In genomic region chr4:41438931-41439330, GRCm38 (mm10) we compare ENCODE assay signal across 34 mouse cellular contexts.
"Had no signal": no experiment of that assay in that cellular context is flagged by ENCODE, and none has a peak within 500 bp of the region (broad histone marks: within the 10 kb centered on the region; RNA-seq: fewer than 3 reads in every experiment).

No protein-coding gene starts in this region.

- ATAC-seq: hindbrain, embryonic 16.5 days; hindbrain, postnatal 0 days; inflammation-experienced regulatory T-cells, adult 6 months; intestine, embryonic 15.5 days; intestine, embryonic 16.5 days; intestine, postnatal 0 days had no signal

- H3K9me3 ChIP-seq: heart, embryonic 12.5 days; heart, embryonic 13.5 days; heart, embryonic 15.5 days; hindbrain, embryonic 10.5 days; hindbrain, embryonic 13.5 days; hindbrain, embryonic 15.5 days; intestine, embryonic 15.5 days; kidney, embryonic 15.5 days had no signal

- H3K4me3 ChIP-seq: heart, embryonic 12.5 days; heart, embryonic 13.5 days; heart, embryonic 15.5 days; hindbrain, embryonic 10.5 days; hindbrain, embryonic 13.5 days; hindbrain, embryonic 15.5 days; intestine, embryonic 15.5 days; kidney, embryonic 15.5 days; layer of hippocampus, adult 2 months; left cerebral cortex, adult 2 months had no signal

- H3K27ac ChIP-seq: heart, embryonic 13.5 days; heart, embryonic 15.5 days; hindbrain, embryonic 10.5 days; hindbrain, embryonic 13.5 days; hindbrain, embryonic 14.5 days; hindbrain, embryonic 15.5 days; hindbrain, postnatal 0 days; intestine, embryonic 15.5 days; kidney, embryonic 15.5 days; kidney, postnatal 0 days; layer of hippocampus, adult 2 months; left cerebral cortex, adult 2 months had no signal

- H3K9ac ChIP-seq: heart, embryonic 12.5 days; heart, embryonic 13.5 days; heart, embryonic 15.5 days; hindbrain, embryonic 13.5 days; hindbrain, embryonic 14.5 days; hindbrain, embryonic 15.5 days; intestine, embryonic 15.5 days; kidney, embryonic 15.5 days had no signal

- DNase-seq: heart, postnatal 10 days; heart, postnatal 14 days; heart, postnatal 36 days; heart, postnatal 4 days; kidney, adult 11 months; kidney, adult 18-20 months; kidney, adult 2 months; kidney, adult 8-10 months; kidney, adult 9 months; kidney, postnatal 10 days; kidney, postnatal 14 days; kidney, postnatal 25 days; kidney, postnatal 36 days; kidney, postnatal 4 days; layer of hippocampus, adult 9-11 months; layer of hippocampus, postnatal 36 days had no signal

- H3K4me2 ChIP-seq: heart, embryonic 11.5 days; heart, embryonic 12.5 days; heart, embryonic 13.5 days; heart, embryonic 15.5 days; hindbrain, embryonic 13.5 days; hindbrain, embryonic 14.5 days; hindbrain, embryonic 15.5 days; intestine, embryonic 15.5 days; kidney, embryonic 15.5 days had no signal

- H3K4me1 ChIP-seq: heart, embryonic 15.5 days; hindbrain, embryonic 10.5 days; hindbrain, embryonic 13.5 days; hindbrain, embryonic 15.5 days; intestine, embryonic 15.5 days; kidney, embryonic 15.5 days had no signal

- H3K27me3 ChIP-seq: heart, embryonic 12.5 days; heart, embryonic 13.5 days; heart, embryonic 15.5 days; hindbrain, embryonic 13.5 days; hindbrain, embryonic 15.5 days; intestine, embryonic 15.5 days; kidney, embryonic 15.5 days had no signal

- H3K36me3 ChIP-seq: heart, embryonic 12.5 days; heart, embryonic 13.5 days; heart, embryonic 15.5 days; hindbrain, embryonic 13.5 days; hindbrain, embryonic 15.5 days; intestine, embryonic 15.5 days had no signal
